Mouse (Mus musculus): ENCODE results near the gene Itfg2. TPM values are rescaled to one million over a fixed set of nuclear protein-coding genes. Genes with fewer than 3 reads are reported as not detected.

Itfg2 gene
- total and polyA plus RNA-seq, 3 experiments = 16.6 to 44.8 TPM; not detected in 1

- TF ChIP-seq CTCF (IDR thresholded peaks at IDR 0.05 in 2 of 3, conservative IDR thresholded peaks at IDR 0.05 in 1 of 3; ENCODE audit: control insufficient read depth in 1 of 3, insufficient read depth in 1 of 3, low read depth in 2 of 3, low read length in 3 of 3, poor library complexity in 1 of 3, severe bottlenecking in 1 of 3) = no peak
- peak; percentile 95 for TF ChIP-seq MYC (IDR thresholded peaks at IDR 0.05; ENCODE audit: low read depth, low read length)
- peak; percentile 76 for TF ChIP-seq SIN3A (IDR thresholded peaks at IDR 0.05; ENCODE audit: low read length)
- peak in 1 of 2 experiments; percentile 22; a peak in 2 of 4 replicates for TF ChIP-seq EP300 (IDR thresholded peaks at IDR 0.05; ENCODE audit: low read depth in 1 of 2, low read length in 2 of 2)
- TF ChIP-seq TBP (IDR thresholded peaks at IDR 0.05; ENCODE audit: low read depth, low read length) = peak; percentile 85
Observed at GRCm38 (mm10) chr6:128424269-128425019, at the start of gene Itfg2 (continued).

- no peak for TF ChIP-seq MYB (IDR thresholded peaks at IDR 0.05; ENCODE audit: low read depth, low read length)
- TF ChIP-seq CHD1 (IDR thresholded peaks at IDR 0.05; ENCODE audit: low read depth, low read length) = no peak
- TF ChIP-seq RCOR1 (IDR thresholded peaks at IDR 0.05; ENCODE audit: low read depth, low read length) = no peak
- no peak for TF ChIP-seq UBTF (IDR thresholded peaks at IDR 0.05; ENCODE audit: borderline replicate concordance, insufficient read depth, low read depth, low read length)
- Histone ChIP-seq H3K9ac (ENCODE audit: control insufficient read depth, low read depth, low read length, poor library complexity, severe bottlenecking) (no peak overlapping the region), H3K36me3 (ENCODE audit: control insufficient read depth in 1 of 2, insufficient read depth in 2 of 2, low read length in 2 of 2) (no peaks in the 10 kb centered on the region), H3K9me3 (replicated peaks; ENCODE audit: insufficient read depth, low read length) (no peaks in the 10 kb centered on the region), H3K27me3 (ENCODE audit: control insufficient read depth in 1 of 2, insufficient read depth in 2 of 2, low read length in 2 of 2) (no peaks in the 10 kb centered on the region), H3K4me1 (ENCODE audit: control insufficient read depth in 1 of 2, insufficient read depth in 2 of 2, low read length in 2 of 2) (no peaks in the 10 kb centered on the region), H3K4me3 (ENCODE audit: control insufficient read depth in 1 of 2, insufficient read depth in 1 of 2, low read depth in 2 of 2, low read length in 2 of 2) (no peak overlapping the region), H3K27ac (ENCODE audit: control insufficient read depth, low read depth, low read length) (no peak overlapping the region), H3K79me2 (ENCODE audit: control insufficient read depth, insufficient read depth, low read length, poor library complexity) (no peaks in the 10 kb centered on the region)
- DNase-seq (ENCODE audit: low read depth, low spot score) = no peak
Observed at GRCm38 (mm10) chr6:128474112-128474511, 49.4 kb upstream of the Itfg2 start.

GRCm38 (mm10) chr6:128469451-128469850 is 44.7 kb upstream of the Itfg2 start:
- Histone ChIP-seq H3K36me3 (ENCODE audit: control insufficient read depth in 1 of 2, insufficient read depth in 2 of 2, low read length in 2 of 2) (no peaks in the 10 kb centered on the region), H3K4me3 (ENCODE audit: control insufficient read depth in 1 of 2, insufficient read depth in 1 of 2, low read depth in 2 of 2, low read length in 2 of 2) (no peak overlapping the region), H3K79me2 (ENCODE audit: control insufficient read depth, insufficient read depth, low read length, poor library complexity) (no peaks in the 10 kb centered on the region), H3K9me3 (replicated peaks; ENCODE audit: insufficient read depth, low read length) (no peaks in the 10 kb centered on the region), H3K27ac (ENCODE audit: control insufficient read depth, low read depth, low read length) (no peak overlapping the region), H3K9ac (ENCODE audit: control insufficient read depth, low read depth, low read length, poor library complexity, severe bottlenecking) (no peak overlapping the region), H3K27me3 (ENCODE audit: control insufficient read depth in 1 of 2, insufficient read depth in 2 of 2, low read length in 2 of 2) (no peaks in the 10 kb centered on the region), H3K4me1 (ENCODE audit: control insufficient read depth in 1 of 2, insufficient read depth in 2 of 2, low read length in 2 of 2) (no peaks in the 10 kb centered on the region)
- peak; percentile 42 for DNase-seq (ENCODE audit: low read depth, low spot score)
- TF ChIP-seq MAX (IDR thresholded peaks at IDR 0.05; ENCODE audit: low read length) (no peak), BHLHE40 (IDR thresholded peaks at IDR 0.05; ENCODE audit: borderline replicate concordance, low read depth, low read length) (no peak)

DNA sequence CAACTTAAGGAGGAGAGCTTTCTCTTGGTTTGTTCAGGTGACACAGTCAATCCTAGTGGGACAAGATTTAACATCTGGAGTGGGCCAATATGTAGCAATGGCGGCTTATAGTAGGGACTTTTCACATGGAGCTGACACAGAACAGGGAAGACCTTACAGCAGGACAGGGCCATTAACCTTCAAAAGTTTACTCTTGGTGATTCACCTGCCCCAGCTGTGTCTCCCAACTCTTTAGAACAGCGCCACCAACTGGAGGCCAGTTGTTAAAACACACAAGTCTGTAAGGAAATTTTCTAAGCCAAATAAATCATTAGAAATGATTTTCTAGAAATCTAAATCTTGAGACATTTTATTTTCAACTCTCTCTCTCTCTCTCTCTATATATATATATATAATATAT is 42.6 kb upstream of the Itfg2 start:
- no peaks in the 10 kb centered on the region for H3K79me2 ChIP-seq (ENCODE audit: control insufficient read depth, insufficient read depth, low read length, poor library complexity)
- no peaks in the 10 kb centered on the region for H3K27me3 ChIP-seq (ENCODE audit: control insufficient read depth in 1 of 2, insufficient read depth in 2 of 2, low read length in 2 of 2)
- no peaks in the 10 kb centered on the region for H3K9me3 ChIP-seq (replicated peaks; ENCODE audit: insufficient read depth, low read length)
- no peak for TF ChIP-seq UBTF (IDR thresholded peaks at IDR 0.05; ENCODE audit: borderline replicate concordance, insufficient read depth, low read depth, low read length)
- TF ChIP-seq CTCF (IDR thresholded peaks at IDR 0.05 in 2 of 3, conservative IDR thresholded peaks at IDR 0.05 in 1 of 3; ENCODE audit: control insufficient read depth in 1 of 3, insufficient read depth in 1 of 3, low read depth in 2 of 3, low read length in 3 of 3, poor library complexity in 1 of 3, severe bottlenecking in 1 of 3) = peak; percentile 34 to 39 (median 38); a peak in 5 of 6 replicates
- H3K27ac ChIP-seq (ENCODE audit: control insufficient read depth, low read depth, low read length) = no peak overlapping the region
- H3K9ac ChIP-seq (ENCODE audit: control insufficient read depth, low read depth, low read length, poor library complexity, severe bottlenecking) = no peak overlapping the region
- peak; percentile 39 for DNase-seq (ENCODE audit: low read depth, low spot score)
- no peak overlapping the region for H3K4me3 ChIP-seq (ENCODE audit: control insufficient read depth in 1 of 2, insufficient read depth in 1 of 2, low read depth in 2 of 2, low read length in 2 of 2)
- no peaks in the 10 kb centered on the region for H3K4me1 ChIP-seq (ENCODE audit: control insufficient read depth in 1 of 2, insufficient read depth in 2 of 2, low read length in 2 of 2)
- H3K36me3 ChIP-seq (ENCODE audit: control insufficient read depth in 1 of 2, insufficient read depth in 2 of 2, low read length in 2 of 2) = no peaks in the 10 kb centered on the region

All from MEL (cell line).